Comparison of ENCODE assay signal across 26 mouse cellular contexts in genomic region chr3:81032014-81032413, GRCm38 (mm10). TPM values are rescaled to one million over a fixed set of nuclear protein-coding genes. Genes with fewer than 3 reads are reported as not detected.
"Had no signal": no experiment of that assay in that cellular context is flagged by ENCODE, and none has a peak within 500 bp of the region (broad histone marks: within the 10 kb centered on the region; RNA-seq: fewer than 3 reads in every experiment).

No protein-coding gene starts in this region.

- H3K27me3 ChIP-seq: heart, embryonic 13.5 days; hindbrain, embryonic 13.5 days; hindbrain, embryonic 15.5 days; kidney, embryonic 15.5 days; limb, embryonic 15.5 days had no signal

- DNase-seq: gastrocnemius, postnatal 14 days; gastrocnemius, postnatal 36 days; heart, adult 11 months; heart, adult 2 months; heart, postnatal 14 days; heart, postnatal 36 days; kidney, adult 11 months; kidney, adult 2 months; kidney, adult 9 months; kidney, postnatal 14 days; kidney, postnatal 36 days; layer of hippocampus, adult 9-11 months; layer of hippocampus, postnatal 36 days; left cerebral cortex, postnatal 4 days had no signal

- H3K36me3 ChIP-seq: heart, embryonic 13.5 days; heart, embryonic 15.5 days; hindbrain, embryonic 13.5 days; hindbrain, embryonic 15.5 days; kidney, embryonic 15.5 days; limb, embryonic 13.5 days; limb, embryonic 15.5 days; liver, embryonic 12.5 days had no signal

- ATAC-seq: hindbrain, postnatal 0 days; intestine, embryonic 16.5 days; liver, embryonic 12.5 days had no signal

- H3K4me1 ChIP-seq: liver, embryonic 12.5 days had no signal

- H3K4me3 ChIP-seq: heart, adult 2 months; heart, embryonic 13.5 days; heart, embryonic 15.5 days; hindbrain, embryonic 13.5 days; hindbrain, embryonic 15.5 days; kidney, embryonic 15.5 days; limb, embryonic 13.5 days; limb, embryonic 15.5 days; liver, embryonic 12.5 days had no signal

- H3K27ac ChIP-seq: heart, adult 2 months; heart, embryonic 13.5 days; heart, embryonic 15.5 days; hindbrain, embryonic 13.5 days; hindbrain, embryonic 15.5 days; hindbrain, postnatal 0 days; kidney, embryonic 15.5 days; kidney, postnatal 0 days; limb, embryonic 13.5 days; limb, embryonic 15.5 days; liver, embryonic 12.5 days had no signal

RNA-seq across cellular contexts. Expression of gene Pdgfc, which starts 4.2 kb away (rescaled TPM):
- total RNA-seq: hematopoietic stem cell, adult 5-6 weeks had no signal
